In the genomic region with DNA sequence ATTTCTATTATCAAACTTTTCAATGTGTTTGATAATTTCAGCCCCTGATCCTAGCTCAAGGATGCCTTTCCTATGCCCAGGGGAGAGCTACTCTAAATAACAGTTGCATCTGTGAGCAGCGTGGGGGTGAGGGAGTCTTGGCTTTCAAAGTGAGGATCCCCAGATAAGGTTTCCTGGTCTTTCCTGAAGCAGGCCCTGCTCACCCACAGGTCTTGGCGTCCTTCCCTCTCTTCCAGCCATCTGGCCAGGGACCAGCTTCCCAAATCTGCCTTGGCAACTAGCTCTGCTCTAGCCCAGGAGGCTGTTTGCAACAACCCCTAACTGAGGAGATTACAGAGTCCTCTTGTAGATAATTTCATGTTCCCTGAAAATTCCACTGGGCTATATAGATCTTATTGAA, we compare ENCODE assay signal across 9 mouse cellular contexts. TPM values are rescaled to one million over a fixed set of nuclear protein-coding genes. Genes with fewer than 3 reads are reported as not detected.
DNase-seq lines count a peak whose midpoint lies in the region; ATAC-seq and TF ChIP-seq lines count a peak whose summit lies in the region.
"Had no signal": no experiment of that assay in that cellular context is flagged by ENCODE, and none has a peak within 500 bp of the region (broad histone marks: within the 10 kb centered on the region; RNA-seq: fewer than 3 reads in every experiment).

No protein-coding gene starts in this region.

- no peaks in the 10 kb centered on the region for H3K27me3 ChIP-seq in heart, embryonic 11.5 days (ENCODE audit: control insufficient read depth, insufficient read depth, low read length)
- no peaks in the 10 kb centered on the region for H3K27me3 ChIP-seq in midbrain, embryonic 13.5 days
- H3K27me3 ChIP-seq: CH12.LX had no signal

- no peak overlapping the region for H3K4me3 ChIP-seq in heart, embryonic 11.5 days (ENCODE audit: low read depth, low read length)
- H3K4me3 ChIP-seq in left cerebral cortex, adult 2 months: no peak overlapping the region
- no peak overlapping the region for H3K4me3 ChIP-seq in midbrain, embryonic 13.5 days (replicated peaks)

- no peaks in the 10 kb centered on the region for H3K36me3 ChIP-seq in heart, embryonic 11.5 days (ENCODE audit: control insufficient read depth, insufficient read depth, low read length)
- no peaks in the 10 kb centered on the region for H3K36me3 ChIP-seq in midbrain, embryonic 13.5 days

- intact Hi-C loops in left cerebral cortex, adult 2 months (cut with DNase I): loop anchor here (2.0 to 10.0 kb wide), 4 partner anchors 286 to 1087 kb away; no protein-coding TSS in a partner anchor

- ATAC-seq in heart, embryonic 11.5 days (replicated peaks; ENCODE audit: insufficient number of reproducible peaks, low FRiP score, low TSS enrichment): no peak
- no peak for ATAC-seq in midbrain, embryonic 13.5 days
- no peak for ATAC-seq in inflammation-experienced regulatory T-cells, adult 6 months

- no peaks in the 10 kb centered on the region for H3K9me3 ChIP-seq in heart, embryonic 11.5 days (replicated peaks; ENCODE audit: control insufficient read depth, low read length)
- H3K9me3 ChIP-seq in midbrain, embryonic 13.5 days: no peaks in the 10 kb centered on the region

- peak; percentile 90 to 91 for DNase-seq in heart, adult 18-20 months
- peak; percentile 97 for DNase-seq in brain, adult 2 months (ENCODE audit: low read depth, low spot score)
- peak; percentile 85 for DNase-seq in heart, adult 8-10 months (ENCODE audit: low spot score)
- peak in 1 of 2 experiments; percentile 71 for DNase-seq in left cerebral cortex, adult 2 months (ENCODE audit: extremely low spot score in 1 of 2, low spot score in 2 of 2)
- DNase-seq in skeletal muscle tissue, adult 2 months (ENCODE audit: low read depth, low spot score): peak; percentile 81

- H3K9ac ChIP-seq in heart, embryonic 11.5 days (ENCODE audit: low read depth, low read length): no peak overlapping the region
- no peak overlapping the region for H3K9ac ChIP-seq in midbrain, embryonic 13.5 days (replicated peaks)

- no peak overlapping the region for H3K4me2 ChIP-seq in heart, embryonic 11.5 days
- no peak overlapping the region for H3K4me2 ChIP-seq in midbrain, embryonic 13.5 days (replicated peaks)

- H3K4me1 ChIP-seq in heart, embryonic 11.5 days (ENCODE audit: control insufficient read depth, insufficient read depth, low read length): peaks cover 3% of the 10 kb centered on the region; the same call in 1 of the 2 replicates
- H3K4me1 ChIP-seq in midbrain, embryonic 13.5 days (replicated peaks): peaks cover 15% of the 10 kb centered on the region

- 37% methylated on average over 2 of the region's 2 CpGs for WGBS in heart, embryonic 11.5 days (ENCODE audit: insufficient replicate concordance)
- 84% methylated on average over 2 of the region's 2 CpGs for WGBS in midbrain, embryonic 13.5 days

- no peak overlapping the region for H3K27ac ChIP-seq in heart, embryonic 11.5 days (ENCODE audit: low read depth, low read length)
- peak overlapping the region; percentile 99 for H3K27ac ChIP-seq in left cerebral cortex, adult 2 months
- H3K27ac ChIP-seq in midbrain, embryonic 13.5 days: no peak overlapping the region

- TF ChIP-seq CTCF in left cerebral cortex, adult 2 months (IDR thresholded peaks at IDR 0.05): no peak

RNA-seq across cellular contexts. Expression of a gene that starts 1.9 kb away (rescaled TPM):
- 10 to 100 TPM; 42.9 to 44.5 TPM for total RNA-seq in heart, adult 18-20 months (2021)
- 52.2 and 54.9 TPM in 2 replicates for polyA plus RNA-seq in heart, embryonic 11.5 days (2014; fragmentation: Nextera tagmentation; extraction: Ambion mirVana)
- 10 to 100 TPM; 41.7 to 49.2 (median 43.8) TPM for total RNA-seq in heart, adult 8-10 months (2022)
- 100 to 1,000 TPM; 868 to 887 TPM for total RNA-seq in left cerebral cortex, adult 2 months (2021)
- 100 and 109 TPM in 2 replicates for polyA plus RNA-seq in midbrain, embryonic 13.5 days (2015; fragmentation: Nextera tagmentation; extraction: Ambion mirVana)
- polyA plus RNA-seq in inflammation-experienced regulatory T-cells, adult 6 months (2017; shearing (Covaris generic)): 10 to 100 TPM; 12.9 to 20.0 (median 19.0) TPM

Comparison
In these comparisons a context has a peak if more than half of its experiments do, and no peak if none do; other contexts are left out.
1. RNA of a gene that starts 1.9 kb away (total RNA-seq): 868 to 887 TPM in left cerebral cortex, adult 2 months; 41.7 to 49.2 TPM in heart, adult 8-10 months and 42.9 to 44.5 TPM in heart, adult 18-20 months; every median in the first group is over 10 times any median in the second.